Mouse (Mus musculus) frontal cortex, postnatal 14 days (tissue): ENCODE results near the gene Slc5a2.

ENCODE experiments used
- DNase-seq, 2 experiments: peaks; one replicate each; pipeline ENCODE4 v3.0.0; 2022; ENCODE audit warnings: low spot score in 2 of 2

The Slc5a2 gene

DNA sequence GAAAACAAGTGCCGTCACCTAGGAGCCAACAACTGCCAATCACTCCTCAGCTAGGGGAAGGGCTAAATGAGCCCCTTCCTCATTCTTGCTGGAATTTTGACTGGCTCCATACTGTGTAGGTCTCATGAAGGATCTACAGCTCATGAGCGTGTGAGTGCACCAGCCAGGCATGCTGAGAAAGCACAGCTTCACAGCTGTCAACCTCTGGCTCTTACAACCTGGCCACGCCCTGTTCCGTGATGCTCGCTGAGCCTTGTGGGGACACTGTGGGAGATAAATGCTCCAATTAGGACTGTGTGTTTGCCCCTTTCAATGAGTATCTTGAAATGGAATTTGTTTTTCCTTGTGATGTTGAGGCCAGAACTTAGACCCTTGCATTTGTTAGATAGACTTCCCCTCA lies 15.5 kb upstream of the Slc5a2 start:
- no peak for DNase-seq

DNA sequence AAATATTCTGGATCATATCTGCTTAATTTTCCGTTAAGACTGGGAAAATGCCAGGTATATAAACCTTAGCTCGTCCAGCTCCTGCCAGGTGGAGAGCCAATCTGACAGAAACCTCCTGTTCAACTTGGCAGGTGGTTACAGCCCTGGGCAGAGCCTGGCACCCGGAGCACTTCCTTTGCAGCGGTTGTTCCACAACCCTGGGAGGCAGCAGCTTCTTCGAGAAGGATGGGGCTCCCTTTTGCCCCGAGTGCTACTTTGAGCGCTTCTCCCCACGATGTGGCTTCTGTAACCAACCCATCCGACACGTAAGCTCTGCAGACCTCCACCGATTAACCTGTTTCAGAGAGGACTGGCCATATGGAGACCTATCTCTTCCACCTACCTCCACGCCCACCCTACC lies 13.5 kb upstream of the Slc5a2 start:
- no peak for DNase-seq

DNA sequence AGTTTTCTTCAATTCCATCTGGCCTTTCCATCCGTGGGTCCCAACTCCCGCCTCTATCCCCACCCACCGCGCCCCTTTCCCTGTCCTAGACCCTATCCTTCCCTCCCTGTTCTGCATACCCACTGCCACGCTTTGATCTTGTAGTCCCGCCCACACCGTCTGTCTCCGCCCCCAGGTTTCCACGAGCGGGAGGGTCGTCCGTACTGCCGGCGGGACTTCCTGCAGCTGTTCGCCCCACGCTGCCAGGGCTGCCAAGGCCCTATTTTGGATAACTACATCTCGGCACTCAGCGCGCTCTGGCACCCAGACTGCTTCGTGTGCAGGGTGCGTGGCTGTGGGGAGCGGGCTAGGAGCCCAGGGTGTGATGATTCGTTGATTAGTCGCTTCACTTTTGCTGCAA lies 12.8 kb upstream of the Slc5a2 start:
- DNase-seq, result peak; percentile 55 to 67

DNA sequence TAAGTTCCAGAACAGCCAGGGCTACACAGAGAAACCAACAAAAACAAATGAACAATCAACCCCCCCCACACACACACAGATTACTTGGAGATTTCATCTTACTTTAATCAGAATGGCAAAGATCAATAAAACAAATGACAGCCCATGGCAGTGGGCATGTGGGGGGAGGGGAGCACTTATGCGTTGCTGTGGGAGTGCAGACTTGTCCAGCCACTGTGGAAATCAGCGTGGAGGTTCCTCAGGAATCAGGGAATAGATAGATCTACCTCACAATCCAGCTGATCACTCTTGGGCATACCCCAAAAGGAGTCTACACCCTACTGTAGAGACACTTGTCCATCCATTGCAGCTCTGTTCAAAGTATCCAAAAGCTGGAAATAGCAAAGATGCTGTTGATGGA lies 10.5 kb upstream of the Slc5a2 start:
- no peak for DNase-seq

DNA sequence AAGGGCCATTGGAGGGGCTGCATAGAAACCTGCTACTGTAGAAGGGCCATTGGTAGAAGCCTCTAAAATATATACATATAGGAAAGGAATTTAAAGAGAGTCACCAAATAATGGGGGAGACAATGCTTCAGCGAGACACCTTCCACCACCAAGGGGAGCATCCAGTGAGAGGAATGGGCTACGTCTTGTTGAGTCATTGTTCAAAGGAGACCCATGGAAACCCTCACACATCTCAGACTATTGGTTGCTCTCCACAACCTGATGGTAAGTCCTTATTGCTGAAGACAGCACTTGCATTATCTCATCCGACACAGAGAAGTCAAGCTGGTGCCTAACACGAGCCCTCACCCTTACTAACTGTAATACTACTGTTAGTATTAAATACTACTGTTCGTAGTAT lies 9.7 kb upstream of the Slc5a2 start:
- DNase-seq, result no peak

DNA sequence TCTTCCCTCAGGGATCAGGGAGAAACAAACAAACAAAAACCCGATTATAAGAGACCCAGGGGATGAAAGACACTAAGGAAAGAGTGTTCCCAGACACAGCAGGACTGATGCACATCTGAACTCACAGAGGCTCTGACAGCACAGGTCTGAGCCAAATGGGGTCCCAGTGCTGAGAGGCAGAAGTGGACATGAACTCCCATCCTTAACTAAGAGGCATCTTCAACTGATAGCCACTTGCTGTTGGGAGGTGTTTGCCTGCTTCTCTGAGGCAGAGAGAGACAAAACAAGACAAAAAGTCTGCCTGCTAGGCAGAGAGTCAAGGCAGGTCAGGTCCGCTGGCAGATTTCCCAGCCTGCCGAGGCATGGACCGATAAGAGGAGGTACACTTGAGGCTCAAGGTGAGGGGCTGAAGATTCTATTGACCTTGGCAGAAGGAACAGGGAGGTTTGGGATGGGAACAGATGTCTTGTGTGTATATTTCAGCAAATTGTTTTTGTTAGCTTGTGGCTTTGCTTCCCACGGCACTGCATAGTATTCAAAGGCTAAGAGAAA lies 8.6 kb upstream of the Slc5a2 start:
- no peak for DNase-seq

DNA sequence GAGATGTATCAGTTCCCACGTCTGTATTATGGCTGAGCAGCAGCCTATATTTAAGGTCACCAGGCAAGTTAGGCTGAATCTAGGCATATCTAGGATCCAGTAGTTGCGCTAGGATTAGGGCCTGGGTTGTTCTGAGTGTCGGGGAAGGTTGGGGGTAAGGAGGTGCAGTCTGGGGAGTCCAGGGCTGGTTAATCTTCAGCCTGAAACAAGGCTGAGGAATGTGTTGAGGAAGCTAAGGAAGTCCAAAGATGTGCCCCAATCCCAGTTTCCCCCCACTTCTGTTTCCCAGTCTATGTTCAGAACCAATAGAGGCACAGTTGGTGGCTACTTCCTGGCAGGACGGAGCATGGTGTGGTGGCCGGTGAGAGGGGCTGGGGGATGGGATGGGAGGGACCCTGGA lies 599 bp downstream of the Slc5a2 start:
- DNase-seq, result no peak

DNA sequence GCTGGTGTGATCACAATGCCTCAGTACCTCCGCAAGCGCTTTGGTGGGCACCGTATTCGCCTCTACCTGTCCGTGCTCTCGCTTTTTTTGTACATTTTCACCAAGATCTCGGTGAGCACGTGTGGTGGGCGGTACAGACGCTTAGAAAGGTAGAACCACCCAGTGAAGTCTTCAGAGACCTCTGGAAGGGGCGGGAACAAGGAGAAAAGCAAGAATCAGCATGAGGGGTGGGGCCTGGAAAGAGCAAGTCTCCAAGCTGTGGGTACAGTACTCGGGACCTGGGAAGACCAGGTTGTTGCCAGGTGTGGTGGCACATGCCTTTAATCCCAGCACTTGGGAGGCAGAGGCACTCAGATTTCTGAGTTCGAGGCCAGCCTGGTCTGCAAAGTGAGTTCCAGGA lies 1.9 kb downstream of the Slc5a2 start:
- no peak for DNase-seq

DNA sequence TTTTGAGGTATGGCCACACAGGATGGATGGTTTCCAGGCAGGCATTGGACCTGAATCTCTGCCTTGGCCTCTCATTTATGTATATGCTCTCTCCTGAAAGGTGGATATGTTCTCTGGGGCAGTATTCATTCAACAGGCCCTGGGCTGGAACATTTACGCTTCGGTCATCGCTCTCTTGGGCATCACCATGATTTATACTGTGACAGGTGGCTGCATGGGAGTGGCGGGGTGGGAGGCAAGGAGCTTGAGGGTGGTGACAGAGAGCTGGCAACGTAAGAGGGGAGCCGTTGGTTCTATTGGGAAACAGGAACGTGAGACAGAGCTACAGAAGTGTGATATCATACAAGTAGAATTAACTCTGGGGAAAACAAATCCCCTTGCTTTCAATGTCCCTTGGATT lies 2.4 kb downstream of the Slc5a2 start:
- DNase-seq, result no peak

DNA sequence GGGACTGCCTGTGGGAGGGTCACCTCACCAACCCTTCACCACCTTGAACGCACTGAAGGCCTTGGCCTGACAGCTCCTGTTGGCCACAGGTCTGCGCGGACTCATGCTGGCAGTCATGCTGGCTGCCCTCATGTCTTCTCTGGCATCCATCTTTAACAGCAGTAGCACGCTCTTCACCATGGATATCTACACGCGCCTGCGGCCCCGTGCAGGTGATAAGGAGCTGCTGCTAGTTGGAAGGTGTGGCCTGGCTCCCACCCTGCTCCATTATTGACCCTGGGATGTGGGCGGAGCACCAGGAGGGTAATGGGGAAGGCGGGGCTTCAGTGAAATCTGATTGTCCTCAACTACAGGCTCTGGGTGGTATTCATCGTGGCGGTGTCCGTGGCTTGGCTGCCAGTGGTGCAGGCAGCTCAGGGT lies 5.0 kb downstream of the Slc5a2 start:
- DNase-seq, result no peak

DNA sequence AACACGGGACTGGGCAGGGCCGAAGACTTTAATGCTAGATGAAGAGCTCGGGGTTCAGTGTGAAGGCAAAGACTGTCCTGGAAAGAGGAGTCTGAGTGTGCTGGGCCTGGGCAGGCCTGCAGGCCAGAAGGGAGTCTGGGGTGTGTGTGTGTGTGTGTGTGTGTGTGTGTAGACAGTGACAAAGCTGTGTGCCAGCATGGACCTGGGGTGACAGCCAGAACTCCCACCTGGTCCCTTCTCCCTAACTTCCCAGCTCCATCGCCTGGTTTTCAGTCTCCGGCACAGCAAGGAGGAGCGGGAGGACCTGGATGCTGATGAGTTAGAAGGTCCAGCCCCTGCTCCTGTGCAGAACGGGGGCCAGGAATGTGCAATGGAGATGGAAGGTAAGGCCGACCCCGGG lies 6.0 kb downstream of the Slc5a2 start:
- DNase-seq, result no peak

DNA sequence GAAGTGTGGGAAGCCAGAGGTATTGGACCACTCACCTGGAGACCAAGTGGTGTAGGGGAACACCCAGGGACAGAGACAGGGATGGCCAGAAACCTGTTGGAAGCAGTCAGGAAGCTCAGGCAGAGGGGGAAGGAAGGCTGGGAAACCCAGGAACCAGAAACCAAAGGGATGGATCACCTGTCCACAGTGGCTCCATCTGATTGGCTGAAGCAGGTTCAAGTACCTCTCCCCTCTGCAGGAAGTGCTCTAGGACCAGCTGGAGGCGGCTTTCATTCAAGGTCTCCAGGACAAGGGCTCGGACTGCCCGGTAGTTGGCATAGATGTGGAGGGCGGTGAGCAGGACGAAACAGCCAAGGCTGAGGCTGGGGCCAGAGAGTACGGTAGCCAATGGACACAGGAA lies 10.6 kb downstream of the Slc5a2 start:
- DNase-seq, result no peak

DNA sequence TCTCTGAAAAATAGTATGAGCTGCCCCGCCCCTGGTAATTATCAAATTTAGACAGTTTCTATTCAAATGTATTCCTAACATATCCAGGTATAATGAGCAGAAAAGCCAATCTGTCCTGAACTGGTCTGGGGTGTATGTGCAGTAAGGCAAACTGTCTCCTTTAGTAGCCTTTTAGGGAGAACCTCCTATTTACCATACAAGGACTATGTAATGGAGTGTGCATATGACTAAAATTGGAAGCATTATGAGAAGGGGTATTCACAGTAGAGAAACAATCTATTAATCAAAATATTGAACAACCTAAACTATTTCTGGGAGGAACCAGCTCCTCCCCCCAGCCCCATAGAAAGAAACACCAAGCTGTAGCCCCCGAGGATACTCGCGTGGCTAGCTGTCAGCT lies 14.3 kb downstream of the Slc5a2 start:
- DNase-seq, result no peak

DNA sequence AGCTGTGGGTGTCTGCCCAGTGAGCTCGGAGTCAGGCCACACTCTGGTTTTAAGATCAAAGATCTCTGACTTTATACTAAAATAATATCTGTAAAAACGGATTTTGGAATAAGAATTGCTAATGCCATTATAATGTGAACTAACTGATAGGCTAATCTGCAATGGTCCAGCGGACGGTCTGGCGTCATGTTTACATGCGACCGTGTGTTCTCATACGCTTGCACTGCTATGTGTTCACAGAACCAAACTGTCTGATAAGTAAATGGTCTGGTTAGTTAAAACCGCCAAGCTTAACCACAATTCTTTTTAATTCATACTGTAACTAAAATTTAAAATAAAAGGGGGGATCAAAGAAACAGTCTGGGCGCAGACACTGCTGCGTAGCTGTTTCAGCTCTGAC lies 16.3 kb downstream of the Slc5a2 start:
- no peak for DNase-seq

DNA sequence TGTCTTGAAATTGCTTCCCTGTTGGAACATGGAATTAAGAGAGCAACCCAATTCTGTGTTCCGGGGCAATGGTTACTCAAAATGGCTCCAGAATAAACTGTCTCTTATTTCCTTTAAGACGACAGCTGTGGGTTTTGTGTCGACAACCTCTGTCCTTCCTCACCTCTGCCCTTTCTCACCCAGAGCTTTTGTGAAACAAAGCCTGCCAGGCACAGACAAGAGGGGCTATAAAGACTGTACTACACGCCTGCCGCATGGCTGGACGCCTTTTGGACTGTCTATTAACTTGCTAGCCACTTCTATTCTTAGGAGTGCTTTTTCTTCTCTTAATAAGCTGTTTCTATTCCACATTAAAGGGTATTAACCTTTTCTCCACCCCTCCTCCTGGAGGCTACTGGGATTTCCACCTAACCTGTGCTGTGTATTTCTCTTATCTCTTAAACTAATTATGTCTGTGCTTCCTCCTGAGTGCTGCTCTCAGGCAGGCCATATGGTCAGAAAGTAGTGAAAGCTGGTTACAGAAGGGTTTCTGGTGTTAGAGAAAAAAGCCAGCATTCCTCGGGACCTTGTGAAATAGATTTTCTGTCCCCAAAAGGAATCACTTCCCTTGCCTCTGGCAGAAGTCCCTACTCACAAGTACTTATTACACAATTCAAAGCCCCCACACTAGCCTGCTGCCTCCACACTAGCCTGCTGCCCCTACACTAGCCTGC lies 17.2 kb downstream of the Slc5a2 start:
- no peak for DNase-seq

DNA sequence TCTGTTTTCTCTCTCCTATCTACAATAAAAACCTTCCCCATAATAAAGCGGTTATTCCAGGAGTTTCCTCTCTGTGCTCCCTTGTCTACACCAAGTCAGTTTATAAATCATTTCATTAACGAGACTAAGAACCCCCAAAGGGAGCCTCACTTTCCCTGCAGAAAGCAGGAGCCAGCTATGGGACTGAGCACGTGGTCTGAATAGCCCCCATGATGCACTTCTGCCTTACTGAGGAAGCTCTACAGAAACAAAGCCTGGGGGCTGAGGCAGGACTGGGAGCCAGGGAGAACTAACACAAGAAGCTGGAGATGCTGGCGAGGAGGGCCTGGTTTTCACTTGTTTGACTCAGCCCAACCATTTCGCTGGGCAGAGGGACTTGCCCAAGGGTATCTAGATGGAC lies 18.6 kb downstream of the Slc5a2 start:
- no peak for DNase-seq

DNA sequence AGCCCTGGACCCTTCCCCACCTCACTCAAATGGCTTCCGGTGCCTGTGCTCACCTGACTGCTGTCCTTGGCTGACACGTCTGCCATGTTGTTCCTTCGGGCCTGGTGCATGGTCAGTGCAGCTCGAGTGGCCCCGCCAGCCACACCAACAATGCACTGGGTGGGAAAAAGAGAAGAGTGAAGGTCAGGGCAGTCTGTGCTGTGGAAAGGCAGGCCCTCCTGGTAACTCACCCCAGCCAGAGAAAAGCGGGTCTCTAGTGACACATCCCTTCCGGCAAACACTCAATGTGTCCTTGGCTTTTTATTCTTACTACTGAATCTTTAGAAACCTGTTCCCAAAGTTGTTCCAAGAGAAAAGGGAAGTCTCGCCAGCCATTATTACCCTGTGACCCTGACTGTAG lies 19.6 kb downstream of the Slc5a2 start:
- DNase-seq, result no peak

DNA sequence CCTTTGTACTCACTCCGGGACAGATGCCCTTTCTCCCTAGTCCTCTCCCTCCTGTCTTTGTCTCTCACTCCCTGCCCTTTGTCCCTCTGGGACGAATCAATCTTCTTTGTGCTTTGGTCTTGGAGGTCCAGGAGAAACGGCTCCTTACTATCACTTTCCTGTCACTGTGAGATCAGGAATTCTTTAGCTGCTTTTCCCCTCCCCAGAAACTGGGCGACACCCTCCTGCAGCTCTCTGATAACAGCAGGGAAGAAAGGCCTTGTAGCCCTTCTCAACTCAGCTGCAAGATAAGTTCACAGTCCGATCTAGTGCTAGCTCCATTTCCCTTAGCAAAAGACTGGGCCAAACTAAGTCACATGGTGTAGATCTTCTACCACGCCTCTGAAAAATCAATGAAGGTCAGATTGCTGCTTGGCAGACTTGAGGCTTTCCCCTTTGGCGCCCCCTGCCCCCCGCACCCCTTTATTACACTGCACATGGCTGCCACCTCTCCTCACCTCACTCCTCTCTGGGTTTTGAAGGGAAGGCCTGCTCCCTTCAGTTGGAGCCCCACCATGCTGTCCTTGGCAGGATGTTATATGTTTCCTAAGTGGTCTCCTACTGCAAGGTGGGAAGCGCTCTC lies 23.6 kb downstream of the Slc5a2 start:
- no peak for DNase-seq

DNA sequence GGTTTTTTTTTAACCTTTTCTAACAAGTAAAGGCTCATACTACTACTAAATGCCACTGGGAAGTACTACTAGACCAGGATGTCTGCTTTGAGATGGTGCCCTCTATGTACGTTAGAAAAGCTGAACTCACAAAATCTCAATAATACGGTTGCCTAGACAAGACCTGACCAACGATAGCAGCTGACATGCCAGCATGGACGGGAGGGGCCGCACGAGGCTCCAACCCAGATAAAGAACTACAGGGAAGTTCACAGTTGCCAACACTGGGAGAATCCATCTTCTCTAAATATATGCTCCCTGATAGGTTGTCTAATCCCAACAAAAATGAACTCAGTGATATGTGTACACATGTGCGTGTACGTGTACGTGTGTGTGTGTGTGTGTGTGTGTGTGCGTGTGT lies 29.3 kb downstream of the Slc5a2 start:
- no peak for DNase-seq

DNA sequence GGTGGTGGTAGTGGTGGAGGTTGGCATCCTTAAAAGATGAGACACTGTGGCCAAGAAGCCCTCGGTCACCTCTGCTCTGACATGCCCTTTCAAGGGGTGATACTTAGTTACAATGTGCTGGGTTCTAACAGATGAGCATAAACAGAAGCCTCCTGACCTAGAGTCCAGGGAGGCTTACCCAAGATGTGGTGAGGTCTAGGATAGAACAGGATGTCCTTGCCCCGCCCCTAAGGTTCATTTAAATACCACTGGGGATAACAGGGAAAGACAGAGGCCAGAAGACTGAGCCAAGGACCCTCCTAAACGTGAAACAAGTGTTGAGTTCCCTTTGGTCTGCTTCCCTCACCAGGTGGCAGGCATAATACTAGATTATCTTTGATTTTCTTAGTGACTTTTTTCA lies 31.1 kb downstream of the Slc5a2 start:
- DNase-seq, result no peak

DNA sequence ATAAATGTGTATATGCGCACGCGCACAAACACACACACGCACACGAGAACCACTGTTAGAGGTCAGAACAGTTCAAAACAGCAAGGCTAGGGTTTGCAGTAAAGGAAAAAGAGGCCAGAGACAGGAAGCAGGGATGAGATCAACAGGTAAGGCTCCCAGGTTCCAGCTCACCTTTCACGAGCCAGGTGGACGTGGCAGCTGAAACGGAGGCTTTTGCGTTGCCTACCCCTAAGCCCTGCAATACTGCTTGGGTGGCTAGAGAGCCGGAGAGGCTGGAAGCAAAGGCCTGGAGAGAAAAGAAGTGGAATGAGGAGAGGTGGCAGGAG lies 31.8 kb downstream of the Slc5a2 start:
- DNase-seq, result no peak

DNA sequence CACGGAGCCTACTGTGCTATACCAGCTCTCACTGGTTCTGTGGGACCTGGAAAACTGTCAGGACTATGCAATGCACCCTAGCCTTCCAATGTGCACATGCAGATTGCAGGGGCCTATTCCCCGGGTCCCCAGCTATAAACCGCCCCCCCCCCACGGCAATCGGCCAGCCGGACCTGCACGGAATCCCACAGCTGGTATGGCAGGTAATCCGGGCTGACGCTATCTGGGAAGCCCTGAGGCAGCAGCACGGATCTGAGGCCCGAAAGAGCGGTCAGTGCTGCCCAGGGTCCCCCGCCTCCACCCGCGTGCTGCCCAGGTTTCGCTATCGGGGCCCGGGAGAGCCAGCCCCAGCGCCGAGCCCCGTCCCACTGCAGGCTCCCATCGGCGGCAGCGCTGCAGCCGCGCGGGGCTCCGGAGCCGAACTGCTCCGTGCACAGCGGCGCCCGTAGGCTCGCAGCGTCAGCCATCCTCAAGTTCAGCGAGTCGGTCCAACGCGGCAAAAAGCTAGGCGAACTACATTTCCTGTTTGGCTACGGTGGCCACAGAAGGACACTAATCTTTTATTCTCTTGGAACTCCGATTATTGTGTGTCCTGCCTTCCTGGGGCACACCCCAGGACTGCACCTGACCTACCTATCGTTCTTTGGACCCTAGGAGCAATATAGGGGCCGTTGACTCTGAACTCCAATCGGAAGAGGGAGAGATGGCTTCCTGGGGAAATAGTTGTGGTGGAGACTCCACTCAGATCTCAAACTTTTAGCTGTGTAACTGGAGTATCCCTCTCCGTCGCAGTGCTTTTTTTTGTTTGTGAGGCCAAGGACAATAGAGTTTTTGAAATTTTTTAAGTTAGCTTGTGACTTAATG lies 32.4 kb downstream of the Slc5a2 start, which contains the start of gene BC017158:
Gene BC017158 (minus strand): TSS at position 554 of the 864 bp plus-strand sequence.
- peak; percentile 23 to 45 for DNase-seq
